In genomic region chr13:3636797-3637196, GRCm38 (mm10) we compare ENCODE assay signal across 9 mouse cellular contexts. TPM values are rescaled to one million over a fixed set of nuclear protein-coding genes. Genes with fewer than 3 reads are reported as not detected.
DNase-seq lines count a peak whose midpoint lies in the region; ATAC-seq and TF ChIP-seq lines count a peak whose summit lies in the region.
"Had no signal": no experiment of that assay in that cellular context is flagged by ENCODE, and none has a peak within 500 bp of the region (broad histone marks: within the 10 kb centered on the region; RNA-seq: fewer than 3 reads in every experiment).

No protein-coding gene starts in this region.

- no peaks in the 10 kb centered on the region for H3K4me1 ChIP-seq in heart, embryonic 16.5 days (ENCODE audit: control insufficient read depth, insufficient read depth, low read length)
- H3K4me1 ChIP-seq in lung, embryonic 14.5 days (ENCODE audit: insufficient read depth), result 0 out of 2 replicates have a peak, but pooled peaks cover 3% of the 10 kb centered on the region

- no peak overlapping the region for H3K27ac ChIP-seq in heart, embryonic 16.5 days (ENCODE audit: low read length)
- peak overlapping the region; percentile 30; the same call in 1 of the 2 replicates for H3K27ac ChIP-seq in lung, embryonic 14.5 days (ENCODE audit: low read depth)
- H3K27ac ChIP-seq: limb, embryonic 15.5 days had no signal

- TF ChIP-seq CTCF in lung, embryonic 14.5 days (IDR thresholded peaks at IDR 0.05; ENCODE audit: low read depth), result no peak

- no peak overlapping the region for H3K9ac ChIP-seq in heart, embryonic 16.5 days (ENCODE audit: low read length)
- H3K9ac ChIP-seq in lung, embryonic 14.5 days, result peak overlapping the region; percentile 6; the same call in 1 of the 2 replicates
- H3K9ac ChIP-seq: limb, embryonic 15.5 days had no signal

- peak; percentile 30 for DNase-seq in spleen, adult 12 weeks (ENCODE audit: low spot score)
- DNase-seq in spleen, postnatal 4 days (ENCODE audit: low spot score in 2 of 2), result no peak
- peak; percentile 64 for DNase-seq in lung, embryonic 14.5 days
- peak; percentile 45 for DNase-seq in testis, postnatal 14 days (ENCODE audit: low spot score)
- no peak for DNase-seq in right cerebral cortex, postnatal 4 days
- DNase-seq in layer of hippocampus, postnatal 25 days (ENCODE audit: extremely low spot score in 1 of 2, low spot score in 1 of 2), result no peak
- DNase-seq in layer of hippocampus, adult 9-10 months (ENCODE audit: low spot score), result no peak

- 56% methylated on average over 11 of the region's 11 CpGs for WGBS in heart, embryonic 16.5 days
- 41% methylated on average over 11 of the region's 11 CpGs for WGBS in lung, embryonic 14.5 days

- no peaks in the 10 kb centered on the region for H3K9me3 ChIP-seq in heart, embryonic 16.5 days (replicated peaks; ENCODE audit: control insufficient read depth, low read length)
- H3K9me3 ChIP-seq in lung, embryonic 14.5 days (ENCODE audit: low read depth, low read length), result no peaks in the 10 kb centered on the region
- H3K9me3 ChIP-seq: limb, embryonic 15.5 days had no signal

- H3K4me2 ChIP-seq in heart, embryonic 16.5 days (ENCODE audit: low read depth, low read length), result peak overlapping the region; percentile 24; the same call in 1 of the 2 replicates
- peak overlapping the region; percentile 29; the same call in 1 of the 2 replicates for H3K4me2 ChIP-seq in lung, embryonic 14.5 days
- H3K4me2 ChIP-seq: limb, embryonic 15.5 days had no signal

- ATAC-seq in heart, embryonic 16.5 days (replicated peaks; ENCODE audit: extremely low read depth, insufficient read depth, low FRiP score), result 0 out of 2 replicates have a peak, but pooled peaks have one; percentile 25
- peak; percentile 46; the same call in 1 of the 2 replicates for ATAC-seq in lung, embryonic 14.5 days (ENCODE audit: insufficient read depth)

- peak overlapping the region; percentile 13; the same call in 1 of the 2 replicates for H3K4me3 ChIP-seq in heart, embryonic 16.5 days (ENCODE audit: low read length)
- no peak overlapping the region for H3K4me3 ChIP-seq in lung, embryonic 14.5 days (ENCODE audit: low read depth, low read length)
- H3K4me3 ChIP-seq: limb, embryonic 15.5 days had no signal

- H3K27me3 ChIP-seq in heart, embryonic 16.5 days (ENCODE audit: control insufficient read depth, insufficient read depth, low read length), result no peaks in the 10 kb centered on the region
- no peaks in the 10 kb centered on the region for H3K27me3 ChIP-seq in lung, embryonic 14.5 days (ENCODE audit: insufficient read depth, low read length)
- H3K27me3 ChIP-seq: limb, embryonic 15.5 days had no signal

- no peaks in the 10 kb centered on the region for H3K36me3 ChIP-seq in heart, embryonic 16.5 days (ENCODE audit: control insufficient read depth, insufficient read depth)
- no peaks in the 10 kb centered on the region for H3K36me3 ChIP-seq in lung, embryonic 14.5 days (ENCODE audit: insufficient read depth)
- H3K36me3 ChIP-seq: limb, embryonic 15.5 days had no signal

RNA-seq across cellular contexts. Expression of gene Asb13, which starts 3.0 kb away (rescaled TPM):
- 4.8 and 5.7 TPM in 2 replicates for polyA plus RNA-seq in heart, embryonic 16.5 days (2015; fragmentation: Nextera tagmentation; extraction: Ambion mirVana)
- polyA plus RNA-seq in lung, embryonic 14.5 days (2014; fragmentation: Nextera tagmentation; extraction: Ambion mirVana), result 10.7 and 10.8 TPM in 2 replicates
- 10 to 100 TPM; 28.0 to 34.8 TPM for total RNA-seq in layer of hippocampus, postnatal 25 days (2021)

RNA-seq across cellular contexts. Expression of gene Fam208b, which starts 25.9 kb away (rescaled TPM):
- polyA plus RNA-seq in heart, embryonic 16.5 days (2015; fragmentation: Nextera tagmentation; extraction: Ambion mirVana), result 6.7 and 7.6 TPM in 2 replicates
- polyA plus RNA-seq in lung, embryonic 14.5 days (2014; fragmentation: Nextera tagmentation; extraction: Ambion mirVana), result 17.8 and 18.4 TPM in 2 replicates
- 10 to 100 TPM; 22.3 to 29.4 TPM for total RNA-seq in layer of hippocampus, postnatal 25 days (2021)

Comparison
In these comparisons a context has a peak if more than half of its experiments do, and no peak if none do; other contexts are left out.
1. DNase-seq: peak in spleen, adult 12 weeks (single experiment), lung, embryonic 14.5 days (single experiment) and testis, postnatal 14 days (single experiment); none in spleen, postnatal 4 days (0 of 2), right cerebral cortex, postnatal 4 days (single experiment), layer of hippocampus, postnatal 25 days (0 of 2) and layer of hippocampus, adult 9-10 months (single experiment).